Mouse (Mus musculus) liver, postnatal 0 days (tissue): Measurements from ENCODE around the gene Pilra.

Experiments used
- CTCF ChIP-seq: sonication (generic); IDR thresholded peaks from 2 replicates; pipeline ENCODE4 v1.5.1; 2016; ENCODE audit warnings: antibody characterized with exemption, low read depth
- EP300 ChIP-seq: IDR thresholded peaks from 2 replicates; pipeline ENCODE4 v1.6.1; 2016; ENCODE audit warnings: antibody characterized with exemption, low read depth, mild to moderate bottlenecking

GRCm38 (mm10) chr5:137782776-137783522 lies 53.1 kb downstream of the Pilra start:
- TF ChIP-seq CTCF (no peak), EP300 (no peak)
